Mouse (Mus musculus) heart, embryonic 15.5 days (tissue): ENCODE data around the gene Olfr906. TPM values are rescaled to one million over a fixed set of nuclear protein-coding genes. Genes with fewer than 3 reads are reported as not detected.

Source experiments
- ATAC-seq: fragments of 200-750 bp; cut with Nextera tagmentation; replicated peaks from 2 replicates; pipeline ENCODE4 v1.8.0; 2017; ENCODE audit warnings: low read depth, moderate TSS enrichment; ENCODE audit not compliant: insufficient number of reproducible peaks, insufficient read depth, low FRiP score
- H3K27ac ChIP-seq: fragments of 300-500 bp; sonication (generic); 2 replicates; pipeline ENCODE4 v1.5.1; 2015; ENCODE audit warnings: mild to moderate bottlenecking, inconsistent platforms
- H3K27me3 ChIP-seq: fragments of 300-500 bp; sonication (generic); 2 replicates; pipeline ENCODE4 v1.6.1; 2015; ENCODE audit warnings: inconsistent platforms
- H3K36me3 ChIP-seq: fragments of 300-500 bp; sonication (generic); 2 replicates; pipeline ENCODE4 v1.6.1; 2015; ENCODE audit warnings: mild to moderate bottlenecking, inconsistent platforms
- H3K4me1 ChIP-seq: fragments of 300-500 bp; sonication (generic); replicated peaks from 2 replicates; pipeline ENCODE4 v1.6.1; 2015; ENCODE audit warnings: inconsistent platforms
- H3K4me2 ChIP-seq: fragments of 300-500 bp; sonication (generic); 2 replicates; pipeline ENCODE4 v1.6.1; 2015; ENCODE audit warnings: inconsistent platforms, mild to moderate bottlenecking, moderate library complexity
- H3K4me3 ChIP-seq: fragments of 300-500 bp; sonication (generic); 2 replicates; pipeline ENCODE4 v1.5.1; 2015; ENCODE audit warnings: mild to moderate bottlenecking, inconsistent platforms
- H3K9ac ChIP-seq: fragments of 300-500 bp; sonication (generic); 2 replicates; pipeline ENCODE4 v1.6.1; 2015; ENCODE audit warnings: mild to moderate bottlenecking, inconsistent platforms
- H3K9me3 ChIP-seq: fragments of 300-500 bp; sonication (generic); replicated peaks from 2 replicates; pipeline ENCODE4 v1.6.1; 2016; ENCODE audit warnings: inconsistent platforms
- WGBS: fragments of 180-500 bp; shearing (Covaris S2); methylation state at CpG from one replicate; pipeline ENCODE4 v1.1.7; 2015; ENCODE audit warnings: mixed read lengths; 5-methylcytosine and 5-hydroxymethylcytosine counted together
- polyA plus RNA-seq: library from polyadenylated mRNA; unstranded; fragments of >200 nt; fragmentation: Nextera tagmentation; extraction: Ambion mirVana; gene quantifications from 2 replicates; pipeline ENCODE4 v1.2.1, GENCODE M21; 2015

Olfr906 gene
- polyA plus RNA-seq = not detected in 2 replicates

GRCm38 (mm10) chr9:38486785-38487184 lies at the start of gene Olfr906:
TSS of gene Olfr906 (plus strand) at chr9:38487085.
- Histone ChIP-seq H3K4me3 (no peak within 1 kb of the TSS), H3K9ac (no peak within 1 kb of the TSS), H3K4me1 (no peaks in the 10 kb centered on the region), H3K4me2 (no peak within 1 kb of the TSS), H3K27me3 (no peaks in the 10 kb centered on the region), H3K9me3 (no peaks in the 10 kb centered on the region), H3K36me3 (no peaks in the 10 kb centered on the region), H3K27ac (no peak within 1 kb of the TSS)
- no peak for ATAC-seq
- WGBS = 72% methylated on average over 3 of the region's 3 CpGs

GRCm38 (mm10) chr9:38447352-38447751 lies 39.5 kb upstream of the Olfr906 start, which contains the start of gene Olfr902:
TSS of gene Olfr902 (plus strand) at chr9:38447652.
- Histone ChIP-seq H3K9me3 (no peaks in the 10 kb centered on the region), H3K4me2 (no peak within 1 kb of the TSS), H3K36me3 (no peaks in the 10 kb centered on the region), H3K4me1 (no peaks in the 10 kb centered on the region), H3K27ac (no peak within 1 kb of the TSS), H3K9ac (no peak within 1 kb of the TSS), H3K27me3 (no peaks in the 10 kb centered on the region), H3K4me3 (no peak within 1 kb of the TSS)
- ATAC-seq = no peak
- WGBS = 86% methylated on average over 5 of the region's 5 CpGs

GRCm38 (mm10) chr9:38462844-38463243 lies 24.0 kb upstream of the Olfr906 start, which contains the start of gene Olfr904:
TSS of gene Olfr904 (plus strand) at chr9:38463144.
- Histone ChIP-seq H3K4me2 (no peak within 1 kb of the TSS), H3K27me3 (no peaks in the 10 kb centered on the region), H3K36me3 (no peaks in the 10 kb centered on the region), H3K9ac (no peak within 1 kb of the TSS), H3K4me3 (no peak within 1 kb of the TSS), H3K4me1 (no peaks in the 10 kb centered on the region), H3K27ac (no peak within 1 kb of the TSS), H3K9me3 (no peaks in the 10 kb centered on the region)
- ATAC-seq = no peak

GRCm38 (mm10) chr9:38470807-38471206 lies 16.1 kb upstream of the Olfr906 start, which contains the start of gene Olfr905:
TSS of gene Olfr905 (plus strand) at chr9:38471107.
- H3K9me3 ChIP-seq = no peaks in the 10 kb centered on the region
- no peaks in the 10 kb centered on the region for H3K27me3 ChIP-seq
- no peak within 1 kb of the TSS for H3K4me3 ChIP-seq
- no peaks in the 10 kb centered on the region for H3K4me1 ChIP-seq
- H3K9ac ChIP-seq = no peak within 1 kb of the TSS
- H3K36me3 ChIP-seq = no peaks in the 10 kb centered on the region
- H3K27ac ChIP-seq = no peak within 1 kb of the TSS
- no peak for ATAC-seq
- no peak within 1 kb of the TSS for H3K4me2 ChIP-seq

- Histone ChIP-seq H3K9ac (no peak within 1 kb of the TSS), H3K27me3 (no peaks in the 10 kb centered on the region), H3K27ac (no peak within 1 kb of the TSS), H3K36me3 (no peaks in the 10 kb centered on the region), H3K4me3 (no peak within 1 kb of the TSS), H3K4me1 (no peaks in the 10 kb centered on the region), H3K9me3 (no peaks in the 10 kb centered on the region), H3K4me2 (no peak within 1 kb of the TSS)
- no peak for ATAC-seq
- 71% methylated on average over 2 of the region's 2 CpGs for WGBS
Measured at GRCm38 (mm10) chr9:38495501-38495900, 8.6 kb downstream of the Olfr906 start, which contains the start of gene Olfr907. TSS of gene Olfr907 (plus strand) at chr9:38495801.

- 69% methylated on average over 2 of the region's 2 CpGs for WGBS
- no peak for ATAC-seq
Measured at GRCm38 (mm10) chr9:38512353-38512752, 25.5 kb downstream of the Olfr906 start.

GRCm38 (mm10) chr9:38521280-38521679 lies 34.4 kb downstream of the Olfr906 start, which contains the start of gene Olfr911-ps1:
TSS of gene Olfr911-ps1 (plus strand) at chr9:38521580.
- no peak for ATAC-seq
- Histone ChIP-seq H3K4me3 (no peak within 1 kb of the TSS), H3K9me3 (no peaks in the 10 kb centered on the region), H3K4me2 (no peak within 1 kb of the TSS), H3K36me3 (no peaks in the 10 kb centered on the region), H3K27ac (no peak within 1 kb of the TSS), H3K27me3 (no peaks in the 10 kb centered on the region), H3K4me1 (no peaks in the 10 kb centered on the region), H3K9ac (no peak within 1 kb of the TSS)
- 46% methylated on average over 1 of the region's 1 CpGs for WGBS

More at GRCm38 (mm10) chr9:38512353-38512752, 25.5 kb downstream of the Olfr906 start:
- no peaks in the 10 kb centered on the region for H3K27me3 ChIP-seq
- no peak overlapping the region for H3K4me2 ChIP-seq
- H3K27ac ChIP-seq = no peak overlapping the region
- H3K4me3 ChIP-seq = no peak overlapping the region
- no peak overlapping the region for H3K9ac ChIP-seq
- no peaks in the 10 kb centered on the region for H3K4me1 ChIP-seq
- no peaks in the 10 kb centered on the region for H3K9me3 ChIP-seq
- H3K36me3 ChIP-seq = no peaks in the 10 kb centered on the region

GRCm38 (mm10) chr9:38537549-38537948 lies 50.7 kb downstream of the Olfr906 start, which contains the start of gene Olfr910:
TSS of gene Olfr910 (plus strand) at chr9:38537849.
- H3K4me1 ChIP-seq = no peaks in the 10 kb centered on the region
- WGBS = 85% methylated on average over 2 of the region's 2 CpGs
- H3K27ac ChIP-seq = no peak within 1 kb of the TSS

More at GRCm38 (mm10) chr9:38537549-38537948, 50.7 kb downstream of the Olfr906 start, which contains the start of gene Olfr910:
- ATAC-seq = no peak
- Histone ChIP-seq H3K9me3 (no peaks in the 10 kb centered on the region), H3K4me3 (no peak within 1 kb of the TSS), H3K27me3 (no peaks in the 10 kb centered on the region), H3K36me3 (no peaks in the 10 kb centered on the region), H3K4me2 (no peak within 1 kb of the TSS), H3K9ac (no peak within 1 kb of the TSS)

Other genes starting within 250 kb of the Olfr906 start
- gene Olfr143, start 234.3 kb upstream of the Olfr906 start, polyA plus RNA-seq = not detected in 2 replicates
- not detected in 2 replicates for gene Olfr895, start 219.2 kb upstream of the Olfr906 start, polyA plus RNA-seq
- gene Olfr896-ps1, start 196.0 kb upstream of the Olfr906 start, polyA plus RNA-seq = not detected in 2 replicates
- gene Olfr25, start 158.0 kb upstream of the Olfr906 start, polyA plus RNA-seq = not detected in 2 replicates
- gene Olfr898, start 138.7 kb upstream of the Olfr906 start, polyA plus RNA-seq = not detected in 2 replicates
- not detected in 2 replicates for gene Olfr250, start 120.2 kb upstream of the Olfr906 start, polyA plus RNA-seq
- gene Olfr251, start 110.0 kb upstream of the Olfr906 start, polyA plus RNA-seq = not detected in 2 replicates
- gene Olfr147, start 85.4 kb upstream of the Olfr906 start, polyA plus RNA-seq = not detected in 2 replicates
- not detected in 2 replicates for gene Olfr901, start 57.6 kb upstream of the Olfr906 start, polyA plus RNA-seq
- gene Olfr902, start 39.4 kb upstream of the Olfr906 start, polyA plus RNA-seq = not detected in 2 replicates
- gene Olfr904, start 23.9 kb upstream of the Olfr906 start, polyA plus RNA-seq = not detected in 2 replicates
- not detected in 2 replicates for gene Olfr905, start 16.0 kb upstream of the Olfr906 start, polyA plus RNA-seq
- not detected in 2 replicates for gene Olfr907, start 8.7 kb downstream of the Olfr906 start, polyA plus RNA-seq
- gene Olfr911-ps1, start 34.5 kb downstream of the Olfr906 start, polyA plus RNA-seq = not detected in 2 replicates
- not detected in 2 replicates for gene Olfr910, start 50.8 kb downstream of the Olfr906 start, polyA plus RNA-seq
- gene Olfr912, start 93.1 kb downstream of the Olfr906 start, polyA plus RNA-seq = not detected in 2 replicates
- gene Olfr913, start 105.7 kb downstream of the Olfr906 start, polyA plus RNA-seq = not detected in 2 replicates
- gene Olfr914, start 118.0 kb downstream of the Olfr906 start, polyA plus RNA-seq = not detected in 2 replicates
- not detected in 2 replicates for gene Olfr916, start 172.8 kb downstream of the Olfr906 start, polyA plus RNA-seq
- gene Olfr917, start 178.8 kb downstream of the Olfr906 start, polyA plus RNA-seq = not detected in 2 replicates
- not detected in 2 replicates for gene Olfr918, start 187.5 kb downstream of the Olfr906 start, polyA plus RNA-seq
- gene Olfr919, start 216.6 kb downstream of the Olfr906 start, polyA plus RNA-seq = not detected in 2 replicates
- 19.8 and 24.0 TPM in 2 replicates for gene Vwa5a, start 231.2 kb downstream of the Olfr906 start, polyA plus RNA-seq